Mouse (Mus musculus) adrenal gland, postnatal 0 days (tissue): ENCODE results near the gene Gnaq. TPM values are rescaled to one million over a fixed set of nuclear protein-coding genes. Genes with fewer than 3 reads are reported as not detected.

ENCODE experiments used
- microRNA-seq: library from miRNA; unstranded; fragments of <30 nt; microRNA quantifications from one replicate; pipeline ENCODE4, GENCODE M21; 2016; ENCODE audit warnings: borderline replicate concordance; ENCODE audit not compliant: insufficient number of aligned reads
- polyA plus RNA-seq: library from polyadenylated mRNA; unstranded; fragments of >200 nt; fragmentation: Nextera tagmentation; extraction: Ambion mirVana; gene quantifications from 2 replicates; pipeline ENCODE4 v1.2.1, GENCODE M21; 2015

Gene Gnaq
- 24.8 and 28.2 TPM in 2 replicates for polyA plus RNA-seq

GRCm38 (mm10) chr19:16132791-16132864 is at the start of gene Gnaq:
Gene Gnaq, plus strand, starts transcription at chr19:16132831.

GRCm38 (mm10) chr19:16435531-16436231 is 303.1 kb downstream of the Gnaq start, which contains the start of gene Gna14:
Gene Gna14, plus strand, starts transcription at chr19:16435762.

Small RNAs within 50 kb of the gene (microRNA-seq; reads per million reads assigned to microRNA genes)
- not detected for gene Mir496b

Other genes starting within 250 kb of the Gnaq start
- 33.4 and 48.9 TPM in 2 replicates for gene Psat1, start 185.5 kb upstream of the Gnaq start, polyA plus RNA-seq
- 9.4 and 12.6 TPM in 2 replicates for gene Cep78, start 147.8 kb upstream of the Gnaq start, polyA plus RNA-seq